Mouse (Mus musculus): ENCODE results near the gene Tmem35b. TPM values are rescaled to one million over a fixed set of nuclear protein-coding genes. Genes with fewer than 3 reads are reported as not detected.

The Tmem35b gene
- polyA plus RNA-seq, 1 experiment from 2014 or later, result 15.2 TPM

DNA sequence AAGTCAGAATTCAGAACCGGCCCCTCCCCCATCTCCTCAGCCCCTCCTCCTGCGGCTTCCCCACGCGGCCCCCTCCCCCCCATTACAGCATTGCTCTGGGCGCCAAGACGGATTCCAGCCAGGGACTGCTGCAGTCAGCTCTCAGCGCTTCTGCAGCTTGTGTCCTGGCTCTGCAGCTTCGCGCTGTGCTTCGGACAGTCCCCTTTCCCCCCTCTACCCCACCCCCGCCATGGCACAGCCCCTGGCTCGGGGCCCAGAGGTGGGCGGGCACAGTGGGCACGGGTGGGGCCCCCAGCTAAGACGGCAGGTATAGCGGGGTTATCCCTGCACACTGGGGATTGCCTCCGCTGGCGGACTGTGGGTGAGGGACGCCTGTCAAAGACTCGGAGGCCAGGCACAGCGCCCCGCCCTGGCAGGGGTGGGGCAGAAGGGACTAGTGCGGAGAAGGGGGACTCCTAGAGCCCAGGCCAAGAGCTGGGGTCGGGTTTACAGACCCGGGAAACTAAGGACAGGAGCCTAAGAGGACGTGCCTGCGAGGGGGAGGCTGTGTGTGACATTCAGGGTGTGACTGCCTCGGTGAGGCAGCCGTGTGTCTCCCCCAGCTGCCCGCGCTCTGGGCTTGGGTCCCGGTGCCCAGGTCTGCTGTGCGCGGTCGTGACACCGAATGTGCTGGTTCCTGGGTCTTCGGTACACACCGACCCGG, 44.9 kb downstream of the Tmem35b start:
- Histone ChIP-seq H3K36me3 (no peaks in the 10 kb centered on the region), H3K27ac (no peak overlapping the region), H3K27me3 (peaks cover 85% of the 10 kb centered on the region), H3K4me2 (peak overlapping the region; percentile 100), H3K4me1 (replicated peaks) (peaks cover 18% of the 10 kb centered on the region), H3K9ac (replicated peaks) (peak overlapping the region; percentile 62), H3K4me3 (replicated peaks) (peak overlapping the region; percentile 75), H3K9me3 (no peaks in the 10 kb centered on the region)
- ATAC-seq (ENCODE audit: insufficient number of reproducible peaks, insufficient read depth, low FRiP score, low TSS enrichment, low read depth), result peak; percentile 54
- WGBS, result under 1% methylated on average over 39 of the region's 39 CpGs

DNA sequence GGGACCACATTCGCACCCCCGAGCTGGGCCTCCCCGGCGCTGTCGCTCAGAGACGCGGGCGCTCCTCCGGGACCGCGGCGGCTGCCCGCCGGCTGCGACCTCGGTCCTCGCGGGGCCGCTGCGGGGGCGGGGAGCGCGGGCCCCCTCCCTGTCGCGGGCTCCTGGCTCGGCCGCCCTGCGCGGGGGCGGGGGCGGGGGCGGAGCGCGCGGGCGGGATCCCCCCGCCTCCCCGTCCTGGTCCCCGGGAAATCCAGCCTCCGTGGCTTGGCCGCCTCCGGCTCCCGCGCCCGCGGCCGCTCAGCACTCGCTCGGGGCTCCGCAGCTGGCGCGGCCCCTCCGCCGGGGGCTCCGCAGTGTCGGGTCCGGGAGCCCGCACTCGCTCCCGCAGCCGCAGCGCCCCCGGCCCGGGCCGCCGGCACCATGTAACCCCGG, 45.4 kb downstream of the Tmem35b start, which contains the start of gene Dlgap3:
Gene Dlgap3 (plus strand): TSS at position 291 of the 432 bp plus-strand sequence.
- peaks cover 87% of the 10 kb centered on the region for H3K27me3 ChIP-seq
- H3K9ac ChIP-seq (replicated peaks), result peak within 1 kb of the TSS; percentile 62
- H3K9me3 ChIP-seq, result no peaks in the 10 kb centered on the region
- WGBS, result 2% methylated on average over 58 of the region's 67 CpGs
- no peak for ATAC-seq (ENCODE audit: insufficient number of reproducible peaks, insufficient read depth, low FRiP score, low TSS enrichment, low read depth)
- H3K4me2 ChIP-seq, result peak within 1 kb of the TSS; percentile 100
- no peaks in the 10 kb centered on the region for H3K36me3 ChIP-seq
- peaks cover 18% of the 10 kb centered on the region for H3K4me1 ChIP-seq (replicated peaks)
- peak within 1 kb of the TSS; percentile 75 for H3K4me3 ChIP-seq (replicated peaks)
- H3K27ac ChIP-seq, result no peak within 1 kb of the TSS

DNA sequence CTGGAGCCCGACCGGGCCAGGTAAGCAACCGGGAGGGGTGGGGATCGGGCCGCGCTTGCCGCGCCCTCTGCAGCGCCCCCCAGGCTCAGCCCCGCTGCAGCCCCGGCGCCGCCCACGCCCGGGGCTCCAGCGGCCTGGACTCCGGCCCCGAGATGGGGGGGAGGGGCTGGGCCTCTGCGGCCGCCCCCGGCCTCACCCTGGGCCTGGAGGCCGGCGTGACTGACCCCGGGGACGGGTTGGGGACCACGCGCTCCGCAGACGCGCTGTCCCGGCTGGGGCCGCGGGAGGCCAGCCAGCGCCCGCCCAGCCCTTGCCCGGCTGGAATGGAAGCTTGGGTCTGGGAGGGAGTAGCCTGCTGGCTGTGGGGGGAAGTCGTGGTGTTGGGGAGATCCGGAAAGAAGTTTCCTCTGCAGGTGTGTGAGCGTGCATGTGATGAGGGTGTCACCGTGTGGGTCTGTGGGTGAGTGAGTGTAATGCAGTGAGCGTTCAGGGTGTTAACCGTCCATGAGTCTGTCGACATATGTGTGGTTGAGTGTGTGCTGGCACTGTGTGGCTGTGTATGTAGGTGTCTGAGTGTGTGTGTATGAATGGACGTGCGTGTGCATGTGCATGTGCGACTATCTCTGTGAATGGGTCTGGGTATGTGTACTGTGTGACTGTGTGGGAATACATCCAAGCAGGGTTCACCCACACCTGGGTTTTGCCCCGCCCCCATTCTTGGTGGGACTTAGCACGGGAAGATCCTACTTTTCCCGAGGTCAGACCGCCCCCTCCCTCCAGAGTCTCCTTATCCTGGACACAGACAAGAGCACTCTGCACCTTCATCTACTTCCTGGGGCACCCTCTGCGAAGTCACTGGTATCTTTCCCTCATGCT, 46.1 kb downstream of the Tmem35b start:
- 2% methylated on average over 50 of the region's 51 CpGs for WGBS
- Histone ChIP-seq H3K9me3 (no peaks in the 10 kb centered on the region), H3K27me3 (peaks cover 91% of the 10 kb centered on the region), H3K36me3 (no peaks in the 10 kb centered on the region), H3K4me2 (peak overlapping the region; percentile 100), H3K4me3 (replicated peaks) (peak overlapping the region; percentile 75), H3K27ac (no peak overlapping the region), H3K9ac (replicated peaks) (peak overlapping the region; percentile 62), H3K4me1 (replicated peaks) (peaks cover 18% of the 10 kb centered on the region)
- ATAC-seq (ENCODE audit: insufficient number of reproducible peaks, insufficient read depth, low FRiP score, low TSS enrichment, low read depth), result peak; percentile 78

DNA sequence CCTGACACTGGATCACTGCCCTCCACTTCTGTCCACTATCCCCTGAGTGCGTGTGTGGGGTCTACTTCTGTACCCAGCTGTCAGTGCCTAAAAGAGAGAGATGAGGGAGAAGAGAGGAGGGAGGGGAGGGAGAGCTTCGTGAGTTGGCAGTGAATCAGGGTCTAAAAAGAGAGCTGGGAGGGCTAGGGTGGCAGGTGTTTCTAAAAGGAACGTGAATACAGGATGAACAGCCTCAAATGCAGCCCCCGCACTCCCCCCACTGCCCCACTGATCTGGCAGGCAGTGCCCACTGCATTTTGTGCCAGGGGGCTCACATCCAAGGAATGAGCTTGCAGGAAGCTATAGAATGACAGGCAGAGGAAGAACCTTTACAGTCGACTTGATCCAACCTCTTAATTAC, 47.4 kb downstream of the Tmem35b start:
- no peaks in the 10 kb centered on the region for H3K9me3 ChIP-seq
- ATAC-seq (ENCODE audit: insufficient number of reproducible peaks, insufficient read depth, low FRiP score, low TSS enrichment, low read depth), result no peak
- peaks cover 87% of the 10 kb centered on the region for H3K27me3 ChIP-seq
- 52% methylated on average over 5 of the region's 5 CpGs for WGBS
- no peak overlapping the region for H3K4me2 ChIP-seq
- H3K36me3 ChIP-seq, result no peaks in the 10 kb centered on the region
- no peak overlapping the region for H3K9ac ChIP-seq (replicated peaks)
- H3K27ac ChIP-seq, result no peak overlapping the region
- H3K4me1 ChIP-seq (replicated peaks), result peaks cover 18% of the 10 kb centered on the region
- H3K4me3 ChIP-seq (replicated peaks), result no peak overlapping the region

DNA sequence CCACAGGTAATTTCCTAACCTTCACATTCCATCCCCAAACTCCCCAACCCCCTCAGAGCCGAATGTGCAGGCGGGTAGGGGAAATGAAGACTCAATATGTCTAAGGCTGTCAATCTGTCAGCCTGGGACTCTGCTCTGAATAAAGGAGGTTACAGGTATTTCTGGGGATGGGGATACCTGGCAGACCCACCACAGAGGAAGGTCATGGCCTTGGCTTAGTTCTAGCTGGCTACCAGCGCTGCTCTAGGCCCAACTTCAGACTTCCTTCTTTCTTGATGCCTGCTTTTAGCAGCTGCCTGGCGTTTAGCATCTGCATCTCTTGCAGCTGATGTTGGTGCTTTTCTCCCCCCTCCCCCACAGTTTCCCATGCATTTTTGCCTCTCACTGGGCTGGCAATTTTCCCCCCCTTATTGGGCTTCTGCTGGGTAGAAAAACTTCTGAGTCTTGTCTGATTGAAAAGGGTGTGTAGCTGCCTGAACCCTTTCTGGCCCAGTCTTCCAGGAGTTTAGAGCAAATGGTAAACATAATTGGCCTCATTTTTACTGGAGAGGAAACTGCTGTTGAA, 47.9 kb downstream of the Tmem35b start:
- Histone ChIP-seq H3K9me3 (no peaks in the 10 kb centered on the region), H3K36me3 (no peaks in the 10 kb centered on the region), H3K4me3 (replicated peaks) (no peak overlapping the region), H3K4me1 (replicated peaks) (peaks cover 18% of the 10 kb centered on the region), H3K9ac (replicated peaks) (no peak overlapping the region), H3K27me3 (peaks cover 82% of the 10 kb centered on the region), H3K27ac (no peak overlapping the region), H3K4me2 (no peak overlapping the region)
- no peak for ATAC-seq (ENCODE audit: insufficient number of reproducible peaks, insufficient read depth, low FRiP score, low TSS enrichment, low read depth)
- WGBS, result 41% methylated on average over 4 of the region's 4 CpGs

DNA sequence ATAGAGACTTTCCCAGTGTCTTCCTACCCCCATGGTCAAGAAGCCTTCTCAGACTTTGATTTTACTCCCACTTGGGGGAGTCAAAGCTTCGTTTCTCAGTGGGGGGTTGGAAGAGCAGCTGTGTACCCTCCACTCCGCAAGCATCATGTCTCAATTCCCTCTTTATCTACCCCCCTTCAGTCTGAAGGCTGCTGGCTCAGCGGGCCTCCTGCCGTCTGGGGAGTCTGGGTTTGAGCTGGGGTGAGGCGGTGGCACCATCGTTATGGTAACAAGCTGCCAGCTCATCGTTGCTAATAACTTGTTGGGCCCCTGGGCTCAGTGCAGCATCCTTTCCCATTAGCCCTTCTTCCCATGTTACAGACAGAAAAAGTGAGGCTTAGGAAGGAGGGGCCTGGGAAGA, 48.6 kb downstream of the Tmem35b start:
- ATAC-seq (ENCODE audit: insufficient number of reproducible peaks, insufficient read depth, low FRiP score, low TSS enrichment, low read depth), result no peak
- Histone ChIP-seq H3K4me3 (replicated peaks) (no peak overlapping the region), H3K9me3 (no peaks in the 10 kb centered on the region), H3K36me3 (no peaks in the 10 kb centered on the region), H3K27ac (no peak overlapping the region), H3K27me3 (peaks cover 80% of the 10 kb centered on the region), H3K4me2 (no peak overlapping the region), H3K4me1 (replicated peaks) (peaks cover 18% of the 10 kb centered on the region), H3K9ac (replicated peaks) (no peak overlapping the region)
- WGBS, result 28% methylated on average over 7 of the region's 7 CpGs

DNA sequence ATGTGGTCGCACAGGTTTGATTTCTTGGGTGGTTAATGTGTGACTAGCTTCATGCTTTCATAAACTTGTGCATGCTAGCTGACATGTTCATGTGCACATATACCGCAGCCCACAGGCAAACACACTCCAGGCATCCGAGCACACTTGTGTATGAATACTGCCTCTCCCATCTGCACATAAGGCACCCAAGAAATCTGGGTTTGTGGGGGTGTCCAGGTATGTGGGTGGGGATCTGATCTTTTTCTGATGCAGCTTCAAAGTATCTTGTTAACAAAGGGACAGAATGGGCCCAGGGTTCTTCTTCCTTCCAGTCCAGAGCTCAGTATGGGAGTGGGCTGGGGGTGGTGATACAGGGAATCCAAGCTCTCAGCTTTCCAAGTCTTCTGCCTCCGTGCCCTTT, 49.1 kb downstream of the Tmem35b start:
- no peak overlapping the region for H3K9ac ChIP-seq (replicated peaks)

DNA sequence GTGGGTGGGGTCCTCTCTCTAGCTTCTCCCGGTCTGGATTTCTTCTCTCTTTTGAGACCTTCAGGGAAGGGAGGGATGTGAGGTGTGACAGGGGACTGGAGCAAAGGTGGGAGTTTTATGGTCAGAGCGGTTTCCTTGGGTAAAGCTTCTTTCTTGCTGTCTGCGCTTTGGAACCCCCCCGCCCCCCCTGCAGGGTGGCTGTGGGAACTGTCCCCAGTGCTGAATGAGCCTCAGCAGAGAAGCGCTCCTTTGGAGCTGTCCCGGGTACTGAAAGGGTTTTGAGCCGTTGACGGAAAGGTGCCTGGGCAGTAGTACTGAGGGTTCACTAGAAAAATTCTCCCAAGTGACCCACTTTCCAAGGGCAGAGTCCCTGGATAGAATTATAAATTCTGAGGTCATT, 50.0 kb downstream of the Tmem35b start:
- ATAC-seq (ENCODE audit: insufficient number of reproducible peaks, insufficient read depth, low FRiP score, low TSS enrichment, low read depth), result no peak
- H3K36me3 ChIP-seq, result no peaks in the 10 kb centered on the region
- H3K9me3 ChIP-seq, result no peaks in the 10 kb centered on the region
- 2% methylated on average over 7 of the region's 8 CpGs for WGBS
- H3K27me3 ChIP-seq, result peaks cover 80% of the 10 kb centered on the region
- no peak overlapping the region for H3K4me2 ChIP-seq
- H3K4me3 ChIP-seq (replicated peaks), result no peak overlapping the region
- H3K9ac ChIP-seq (replicated peaks), result no peak overlapping the region
- H3K27ac ChIP-seq, result no peak overlapping the region
- peaks cover 12% of the 10 kb centered on the region for H3K4me1 ChIP-seq (replicated peaks)

More for the DNA sequence above, 49.1 kb downstream of the Tmem35b start:
- Histone ChIP-seq H3K27me3 (peaks cover 80% of the 10 kb centered on the region), H3K4me2 (no peak overlapping the region), H3K9me3 (no peaks in the 10 kb centered on the region), H3K27ac (no peak overlapping the region), H3K4me3 (replicated peaks) (no peak overlapping the region), H3K4me1 (replicated peaks) (peaks cover 18% of the 10 kb centered on the region), H3K36me3 (no peaks in the 10 kb centered on the region)
- ATAC-seq (ENCODE audit: insufficient number of reproducible peaks, insufficient read depth, low FRiP score, low TSS enrichment, low read depth), result no peak
- WGBS, result 56% methylated on average over 4 of the region's 4 CpGs

DNA sequence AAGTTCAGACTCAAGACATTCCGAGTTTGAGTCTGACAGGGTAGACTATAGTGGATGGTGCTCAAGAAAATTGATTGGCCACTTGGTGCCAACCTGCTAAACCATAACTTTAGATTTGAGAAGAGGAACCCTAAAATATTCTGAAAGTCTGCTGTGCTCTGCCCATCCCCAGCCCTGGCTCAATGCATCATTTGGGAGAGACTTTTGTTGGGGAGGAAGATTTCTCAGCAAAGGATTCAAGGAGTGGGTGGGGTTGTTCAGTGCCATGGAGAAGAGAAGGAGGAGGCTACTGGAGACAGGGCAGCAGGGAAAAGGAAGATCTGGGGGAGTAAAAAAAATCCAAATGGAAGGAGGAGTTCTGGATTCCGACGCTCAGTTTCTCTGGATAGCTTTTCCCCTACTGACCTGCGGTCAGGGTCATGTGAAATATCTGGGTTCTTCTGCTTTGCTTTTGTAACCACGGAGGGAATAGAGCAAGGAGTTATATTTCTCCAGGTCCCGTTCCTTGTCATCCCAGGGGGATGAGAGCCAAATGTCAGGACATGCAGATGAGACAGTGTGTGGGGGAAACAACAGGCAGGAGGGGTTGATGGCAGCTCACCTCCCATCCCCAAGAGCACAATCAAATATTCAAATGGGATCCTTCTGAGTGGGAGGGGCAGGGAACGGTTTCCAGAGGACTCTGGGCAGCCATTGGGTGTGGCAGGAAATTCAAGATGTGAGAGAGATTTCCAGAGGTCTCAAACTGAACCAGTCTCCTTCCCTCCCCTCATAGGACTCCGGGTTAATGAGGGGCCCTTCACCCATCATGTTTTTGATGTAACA, 50.8 kb downstream of the Tmem35b start:
- Histone ChIP-seq H3K9ac (replicated peaks) (no peak overlapping the region), H3K9me3 (no peaks in the 10 kb centered on the region), H3K36me3 (no peaks in the 10 kb centered on the region), H3K4me3 (replicated peaks) (no peak overlapping the region), H3K27me3 (peaks cover 80% of the 10 kb centered on the region), H3K4me1 (replicated peaks) (peaks cover 6% of the 10 kb centered on the region), H3K4me2 (no peak overlapping the region), H3K27ac (no peak overlapping the region)
- WGBS, result 60% methylated on average over 8 of the region's 8 CpGs
- ATAC-seq (ENCODE audit: insufficient number of reproducible peaks, insufficient read depth, low FRiP score, low TSS enrichment, low read depth), result no peak

DNA sequence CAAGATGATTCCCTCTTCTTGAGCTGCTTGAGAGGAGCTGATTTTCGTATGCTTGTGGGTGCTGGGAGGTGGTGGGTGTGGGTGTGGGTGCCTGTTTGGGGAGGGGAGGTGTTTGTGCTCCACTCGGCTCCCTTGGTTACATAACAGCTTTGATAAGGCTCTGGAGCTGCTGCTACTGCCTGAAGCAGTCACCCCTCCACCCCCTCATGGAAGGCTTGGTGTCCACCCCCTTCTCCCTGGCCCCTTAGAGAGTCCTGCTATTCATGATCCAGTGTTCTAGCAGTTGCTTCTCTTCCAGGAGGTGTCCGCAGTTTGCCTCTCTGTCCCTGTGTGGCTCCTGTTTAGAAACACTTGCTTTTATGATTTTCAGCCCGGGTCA, 51.4 kb downstream of the Tmem35b start:
- no peaks in the 10 kb centered on the region for H3K9me3 ChIP-seq
- H3K4me3 ChIP-seq (replicated peaks), result no peak overlapping the region
- no peaks in the 10 kb centered on the region for H3K36me3 ChIP-seq
- no peak overlapping the region for H3K27ac ChIP-seq
- 52% methylated on average over 4 of the region's 4 CpGs for WGBS
- H3K27me3 ChIP-seq, result peaks cover 80% of the 10 kb centered on the region
- H3K9ac ChIP-seq (replicated peaks), result no peak overlapping the region
- no peak for ATAC-seq (ENCODE audit: insufficient number of reproducible peaks, insufficient read depth, low FRiP score, low TSS enrichment, low read depth)
- no peaks in the 10 kb centered on the region for H3K4me1 ChIP-seq (replicated peaks)
- H3K4me2 ChIP-seq, result no peak overlapping the region

Measured in limb, embryonic 12.5 days (tissue).